Mouse (Mus musculus) lung, embryonic 16.5 days (tissue): Measurements from ENCODE around the gene Gnptab. TPM values are rescaled to one million over a fixed set of nuclear protein-coding genes. Genes with fewer than 3 reads are reported as not detected.

Experiments used
- ATAC-seq: fragments of 200-750 bp; cut with Nextera tagmentation; 2 replicates; pipeline ENCODE4 v1.8.0; 2017; ENCODE audit warnings: low read depth, mild to moderate bottlenecking, moderate library complexity
- H3K27ac ChIP-seq: fragments of 300-500 bp; sonication (generic); 2 replicates; pipeline ENCODE4 v1.5.1; 2014; ENCODE audit warnings: mild to moderate bottlenecking, control low read depth, low read length
- H3K27me3 ChIP-seq: fragments of 300-500 bp; sonication (generic); 2 replicates; pipeline ENCODE4 v1.6.1; 2014; ENCODE audit warnings: low read depth, low read length, mixed read lengths; ENCODE audit not compliant: control insufficient read depth, insufficient read depth
- H3K36me3 ChIP-seq: fragments of 300-500 bp; sonication (generic); 2 replicates; pipeline ENCODE4 v1.6.1; 2014; ENCODE audit warnings: low read length; ENCODE audit not compliant: control insufficient read depth, insufficient read depth
- H3K4me1 ChIP-seq: fragments of 300-500 bp; sonication (generic); replicated peaks from 2 replicates; pipeline ENCODE4 v1.6.1; 2014; ENCODE audit warnings: low read length, mixed read lengths; ENCODE audit not compliant: control insufficient read depth, insufficient read depth
- H3K4me2 ChIP-seq: fragments of 300-500 bp; sonication (generic); 2 replicates; pipeline ENCODE4 v1.6.1; 2014; ENCODE audit warnings: low read depth, low read length, control low read depth
- H3K4me3 ChIP-seq: fragments of 300-500 bp; sonication (generic); 2 replicates; pipeline ENCODE4 v1.5.1; 2014; ENCODE audit warnings: mild to moderate bottlenecking, low read length, control low read depth
- H3K9ac ChIP-seq: fragments of 300-500 bp; sonication (generic); 2 replicates; pipeline ENCODE4 v1.6.1; 2014; ENCODE audit warnings: low read length, control low read depth
- H3K9me3 ChIP-seq: fragments of 300-500 bp; sonication (generic); 2 replicates; pipeline ENCODE4 v1.6.1; 2016; ENCODE audit warnings: low read length; ENCODE audit not compliant: control insufficient read depth
- WGBS: fragments of 180-500 bp; shearing (Covaris S2); extraction: QIAGEN DNeasy Blood & Tissue Kit; methylation state at CpG from one replicate; pipeline ENCODE4 v1.1.7; 2014; 5-methylcytosine and 5-hydroxymethylcytosine counted together
- polyA plus RNA-seq: library from polyadenylated mRNA; unstranded; fragments of >200 nt; fragmentation: Nextera tagmentation; extraction: Ambion mirVana; gene quantifications from 2 replicates; pipeline ENCODE4 v1.2.1, GENCODE M21; 2015

Gnptab gene
- polyA plus RNA-seq, 1 experiment from 2014 or later = 18.1 TPM

DNA sequence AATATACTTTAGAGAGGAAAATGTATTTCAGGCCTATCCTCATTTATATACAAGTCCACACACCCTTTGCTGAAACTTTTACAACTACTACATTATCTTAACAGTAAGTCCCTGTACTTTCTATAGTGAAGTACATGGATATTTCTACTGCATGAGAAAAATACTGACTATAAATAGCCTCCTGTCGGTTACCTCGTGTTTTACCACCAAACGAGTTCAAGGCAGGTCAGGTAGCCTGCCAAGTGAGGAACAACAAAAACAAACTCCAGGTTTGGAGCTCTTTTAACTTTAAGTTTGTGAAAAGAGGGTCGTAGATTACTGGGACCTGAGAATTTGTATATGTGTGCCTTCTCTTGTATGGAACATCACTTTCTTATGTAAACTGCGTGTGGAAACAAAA lies 5.1 kb downstream of the Gnptab start:
- no peak overlapping the region for H3K27ac ChIP-seq
- no peak overlapping the region for H3K9ac ChIP-seq
- no peak for ATAC-seq
- H3K27me3 ChIP-seq = no peaks in the 10 kb centered on the region
- H3K4me2 ChIP-seq = no peak overlapping the region
- H3K4me1 ChIP-seq = peaks cover 29% of the 10 kb centered on the region
- no peaks in the 10 kb centered on the region for H3K9me3 ChIP-seq
- WGBS = 42% methylated on average over 5 of the region's 5 CpGs
- H3K4me3 ChIP-seq = no peak overlapping the region
- H3K36me3 ChIP-seq = no peaks in the 10 kb centered on the region

DNA sequence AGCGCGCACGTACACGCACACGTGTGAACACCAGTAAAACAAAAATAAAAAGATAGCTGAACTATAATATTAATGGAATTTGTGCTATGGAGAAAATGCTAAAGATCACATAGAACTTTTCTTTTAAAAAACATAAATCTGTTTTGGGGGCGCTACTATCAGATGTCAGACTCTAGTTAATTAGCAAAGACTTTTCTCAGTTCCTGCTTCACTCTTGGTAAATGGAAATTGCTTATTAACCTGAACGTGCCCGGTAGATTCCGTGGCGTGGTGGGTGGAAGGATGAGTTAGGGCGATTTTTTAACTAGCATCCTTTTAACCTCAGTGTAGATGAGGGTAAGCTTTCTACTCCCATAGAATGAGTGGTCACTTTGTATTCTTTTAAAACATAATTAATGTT lies 6.4 kb downstream of the Gnptab start:
- Histone ChIP-seq H3K27ac (no peak overlapping the region), H3K27me3 (no peaks in the 10 kb centered on the region), H3K9me3 (no peaks in the 10 kb centered on the region), H3K4me2 (no peak overlapping the region), H3K4me1 (peaks cover 33% of the 10 kb centered on the region), H3K9ac (no peak overlapping the region), H3K36me3 (no peaks in the 10 kb centered on the region), H3K4me3 (no peak overlapping the region)
- 85% methylated on average over 11 of the region's 11 CpGs for WGBS
- ATAC-seq = no peak

GRCm38 (mm10) chr10:88385758-88386157 lies 6.8 kb downstream of the Gnptab start:
- peaks cover 33% of the 10 kb centered on the region for H3K4me1 ChIP-seq
- no peaks in the 10 kb centered on the region for H3K27me3 ChIP-seq
- no peak overlapping the region for H3K4me3 ChIP-seq
- peak overlapping the region; percentile 28; the same call in 1 of the 2 replicates for H3K27ac ChIP-seq
- peak overlapping the region; percentile 6; the same call in 1 of the 2 replicates for H3K4me2 ChIP-seq
- ATAC-seq = peak; percentile 59
- no peak overlapping the region for H3K9ac ChIP-seq
- H3K9me3 ChIP-seq = no peaks in the 10 kb centered on the region
- 42% methylated on average over 6 of the region's 6 CpGs for whole genome bisulfite sequencing
- no peaks in the 10 kb centered on the region for H3K36me3 ChIP-seq

DNA sequence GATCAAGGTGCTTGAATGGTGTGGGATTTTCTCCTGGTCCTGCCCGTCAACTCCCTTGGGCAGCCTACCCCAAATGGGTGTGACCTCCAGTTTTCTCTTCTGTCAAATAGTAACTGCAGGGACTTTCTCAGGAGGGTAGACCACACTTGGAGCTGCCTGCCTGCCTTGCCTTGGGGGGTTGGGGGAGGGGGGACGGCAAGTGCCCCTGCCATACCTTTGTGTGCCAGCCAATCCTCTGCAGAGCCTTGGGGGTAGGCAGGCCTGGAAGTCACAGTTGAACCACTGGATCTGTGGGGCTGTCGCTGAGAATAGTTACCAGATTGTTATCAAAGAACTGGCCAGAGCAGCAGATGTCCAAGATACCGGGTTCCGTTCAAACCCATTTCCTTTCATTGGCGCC lies 7.3 kb downstream of the Gnptab start:
- Histone ChIP-seq H3K9ac (no peak overlapping the region), H3K4me2 (peak overlapping the region; percentile 6; the same call in 1 of the 2 replicates), H3K27me3 (no peaks in the 10 kb centered on the region), H3K4me1 (peaks cover 30% of the 10 kb centered on the region), H3K9me3 (no peaks in the 10 kb centered on the region), H3K36me3 (no peaks in the 10 kb centered on the region), H3K4me3 (no peak overlapping the region), H3K27ac (peak overlapping the region; percentile 28; the same call in 1 of the 2 replicates)
- ATAC-seq = no peak
- WGBS = 61% methylated on average over 6 of the region's 6 CpGs

DNA sequence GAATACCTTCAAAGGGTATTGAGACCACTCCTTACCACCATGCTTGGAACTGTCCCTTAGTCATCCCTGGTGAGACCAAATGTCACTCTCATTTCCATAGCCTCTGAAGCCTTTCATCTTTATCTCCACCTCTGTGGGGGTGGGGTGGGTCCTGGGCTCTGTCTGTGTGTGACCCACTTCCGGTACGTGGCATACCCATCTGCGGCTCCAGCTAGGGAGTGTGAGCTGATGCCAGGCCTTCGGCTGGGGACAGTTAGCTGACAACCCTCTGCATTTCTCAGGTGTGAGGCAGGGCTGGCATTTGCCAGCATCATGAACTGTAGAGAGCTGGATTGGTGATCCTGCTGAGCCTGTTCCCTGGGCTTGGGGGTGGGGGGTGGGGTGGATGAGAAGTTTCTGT lies 10.6 kb downstream of the Gnptab start:
- Histone ChIP-seq H3K36me3 (no peaks in the 10 kb centered on the region), H3K4me2 (no peak overlapping the region), H3K4me3 (no peak overlapping the region), H3K27me3 (no peaks in the 10 kb centered on the region), H3K9me3 (no peaks in the 10 kb centered on the region), H3K4me1 (peaks cover 17% of the 10 kb centered on the region), H3K27ac (no peak overlapping the region), H3K9ac (no peak overlapping the region)
- ATAC-seq = 0 out of 2 replicates have a peak, but pooled peaks have one; percentile 26
- WGBS = 28% methylated on average over 4 of the region's 4 CpGs

GRCm38 (mm10) chr10:88390096-88390790 lies 11.3 kb downstream of the Gnptab start:
- Histone ChIP-seq H3K36me3 (no peaks in the 10 kb centered on the region), H3K4me2 (no peak overlapping the region), H3K4me1 (peaks cover 17% of the 10 kb centered on the region), H3K27ac (no peak overlapping the region), H3K4me3 (no peak overlapping the region), H3K9me3 (no peaks in the 10 kb centered on the region), H3K9ac (no peak overlapping the region), H3K27me3 (no peaks in the 10 kb centered on the region)
- WGBS = 44% methylated on average over 10 of the region's 10 CpGs
- peak; percentile 21; the same call in 1 of the 2 replicates for ATAC-seq

GRCm38 (mm10) chr10:88391495-88391894 lies 12.6 kb downstream of the Gnptab start:
- no peak for ATAC-seq

GRCm38 (mm10) chr10:88392181-88392847 lies 13.4 kb downstream of the Gnptab start:
- Histone ChIP-seq H3K27me3 (no peaks in the 10 kb centered on the region), H3K4me1 (peaks cover 12% of the 10 kb centered on the region), H3K36me3 (no peaks in the 10 kb centered on the region), H3K9ac (no peak overlapping the region), H3K9me3 (no peaks in the 10 kb centered on the region), H3K4me3 (no peak overlapping the region), H3K27ac (no peak overlapping the region), H3K4me2 (no peak overlapping the region)
- no peak for ATAC-seq
- WGBS = 77% methylated on average over 9 of the region's 9 CpGs

More at GRCm38 (mm10) chr10:88391495-88391894, 12.6 kb downstream of the Gnptab start:
- Histone ChIP-seq H3K4me3 (no peak overlapping the region), H3K27me3 (no peaks in the 10 kb centered on the region), H3K4me1 (peaks cover 12% of the 10 kb centered on the region), H3K4me2 (no peak overlapping the region), H3K27ac (no peak overlapping the region), H3K9ac (no peak overlapping the region), H3K9me3 (no peaks in the 10 kb centered on the region), H3K36me3 (no peaks in the 10 kb centered on the region)
- WGBS = 83% methylated on average over 9 of the region's 9 CpGs

DNA sequence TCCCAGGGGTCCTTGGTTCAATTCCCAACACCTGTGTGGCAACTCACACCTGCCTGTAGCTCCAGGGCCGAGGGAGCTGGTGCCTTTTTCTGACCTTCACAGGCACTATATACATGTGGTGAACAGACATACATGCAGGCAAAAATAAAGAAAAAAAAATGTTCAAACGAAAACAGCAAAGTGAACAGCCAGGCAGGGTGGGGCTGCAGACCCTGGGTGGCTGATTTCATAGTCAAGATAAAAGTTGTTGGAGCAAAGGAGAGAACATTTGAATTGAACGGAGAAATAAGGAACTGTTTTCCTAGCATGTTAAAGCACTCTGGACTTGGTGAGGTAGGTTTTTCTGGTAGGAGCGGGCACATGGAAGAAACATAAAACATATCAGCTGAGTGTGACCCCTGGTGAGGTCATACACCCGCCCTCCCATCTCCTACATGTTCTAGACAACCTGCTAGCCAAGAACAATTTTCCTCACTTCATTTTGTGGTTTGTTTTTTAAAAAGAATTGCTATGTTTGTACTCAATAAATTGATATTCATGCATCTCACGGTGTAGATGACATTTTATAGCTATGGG lies 19.8 kb downstream of the Gnptab start:
- ATAC-seq = no peak
- Histone ChIP-seq H3K4me3 (no peak overlapping the region), H3K9ac (no peak overlapping the region), H3K36me3 (peaks cover 4% of the 10 kb centered on the region; the same call in 1 of the 2 replicates), H3K27me3 (no peaks in the 10 kb centered on the region), H3K27ac (no peak overlapping the region), H3K4me2 (no peak overlapping the region), H3K4me1 (no peaks in the 10 kb centered on the region), H3K9me3 (no peaks in the 10 kb centered on the region)
- WGBS = 76% methylated on average over 6 of the region's 6 CpGs
